Mouse (Mus musculus) ES-Bruce4 (cell line): ENCODE data around the gene Fasn.

ENCODE experiments used
- CTCF ChIP-seq: IDR thresholded peaks from one replicate; pipeline ENCODE4 v1.8.1; 2011; ENCODE audit warnings: low read depth, low read length
- EP300 ChIP-seq: IDR thresholded peaks from 2 replicates; pipeline ENCODE4 v1.6.1; 2011; ENCODE audit warnings: low read depth, low read length; ENCODE audit not compliant: insufficient read depth
- POLR2A ChIP-seq: IDR thresholded peaks from one replicate; pipeline ENCODE4 v1.8.1; 2011; ENCODE audit warnings: low read length; ENCODE audit not compliant: insufficient read depth

DNA sequence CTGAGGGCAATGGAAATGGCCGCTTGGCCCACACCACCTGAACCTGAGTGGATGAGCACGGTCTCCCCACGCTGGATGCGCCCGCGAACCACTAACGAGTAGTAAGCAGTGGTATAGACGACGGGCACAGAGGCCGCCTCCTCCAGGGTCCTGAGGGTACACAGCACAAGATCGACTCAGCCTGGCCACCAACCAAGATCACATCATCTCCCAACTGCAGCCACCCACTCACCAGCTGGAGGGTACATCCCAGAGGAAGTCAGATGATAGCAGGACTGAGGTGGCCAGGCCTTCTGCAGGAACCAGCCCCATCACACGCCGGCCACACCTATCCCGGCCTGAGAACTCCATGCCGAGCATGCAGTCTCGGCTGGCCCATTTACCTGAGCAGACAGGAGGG, 12.3 kb downstream of the Fasn start:
- TF ChIP-seq CTCF, result no peak
- TF ChIP-seq POLR2A, result no peak
- no peak for TF ChIP-seq EP300
